Mouse (Mus musculus) small intestine, adult 2 months (tissue): ENCODE data around the gene Wwox. TPM values are rescaled to one million over a fixed set of nuclear protein-coding genes. Genes with fewer than 3 reads are reported as not detected.

Source experiments
- H3K27ac ChIP-seq: fragments of 200-500 bp; 2 replicates; pipeline ENCODE4 v1.5.1; 2012; ENCODE audit warnings: low read depth, low read length, control low read depth, inconsistent platforms; ENCODE audit not compliant: insufficient read depth
- H3K27me3 ChIP-seq: fragments of 200-500 bp; 2 replicates; pipeline ENCODE4 v1.6.1; 2012; ENCODE audit warnings: mild to moderate bottlenecking, moderate library complexity, low read length, inconsistent platforms; ENCODE audit not compliant: control insufficient read depth, insufficient read depth
- H3K36me3 ChIP-seq: fragments of 200-500 bp; 2 replicates; pipeline ENCODE4 v1.6.1; 2012; ENCODE audit warnings: mild to moderate bottlenecking, low read length, control low read depth, inconsistent platforms; ENCODE audit not compliant: control insufficient read depth, insufficient read depth
- H3K4me1 ChIP-seq: fragments of 200-500 bp; 2 replicates; pipeline ENCODE4 v1.6.1; 2012; ENCODE audit warnings: low read length, inconsistent platforms, mixed read lengths; ENCODE audit not compliant: control insufficient read depth, insufficient read depth, insufficient read length
- H3K4me3 ChIP-seq: fragments of 200-500 bp; 2 replicates; pipeline ENCODE4 v1.5.1; 2012; ENCODE audit warnings: low read depth, mild to moderate bottlenecking, control low read depth, inconsistent platforms, low read length, moderate library complexity
- CTCF ChIP-seq: fragments of 200-500 bp; IDR thresholded peaks from 2 replicates; pipeline ENCODE4 v1.5.1; 2012; ENCODE audit warnings: low read depth, mild to moderate bottlenecking, control low read depth, inconsistent platforms, low read length, moderate library complexity, mixed read lengths; ENCODE audit not compliant: insufficient replicate concordance, insufficient read length; ENCODE audit errors: extremely low read depth
- POLR2A ChIP-seq: fragments of 200-500 bp; IDR thresholded peaks from 2 replicates; pipeline ENCODE4 v1.6.1; 2012; ENCODE audit warnings: low read depth, mild to moderate bottlenecking, control low read depth, inconsistent platforms, low read length, moderate library complexity
- WGBS: fragments of 180-500 bp; shearing (Covaris S2); methylation state at CpG from one replicate; pipeline ENCODE4 v1.1.7; 2018; 5-methylcytosine and 5-hydroxymethylcytosine counted together
- polyA plus RNA-seq: library from polyadenylated mRNA; depleted of rRNA; stranded (reverse); fragments of >200 nt; gene quantifications from 2 replicates; pipeline ENCODE4 v1.2.3, GENCODE M21; 2012; rRNA removed

Gene Wwox
- polyA plus RNA-seq, 1 experiment, result 6.0 TPM

DNA sequence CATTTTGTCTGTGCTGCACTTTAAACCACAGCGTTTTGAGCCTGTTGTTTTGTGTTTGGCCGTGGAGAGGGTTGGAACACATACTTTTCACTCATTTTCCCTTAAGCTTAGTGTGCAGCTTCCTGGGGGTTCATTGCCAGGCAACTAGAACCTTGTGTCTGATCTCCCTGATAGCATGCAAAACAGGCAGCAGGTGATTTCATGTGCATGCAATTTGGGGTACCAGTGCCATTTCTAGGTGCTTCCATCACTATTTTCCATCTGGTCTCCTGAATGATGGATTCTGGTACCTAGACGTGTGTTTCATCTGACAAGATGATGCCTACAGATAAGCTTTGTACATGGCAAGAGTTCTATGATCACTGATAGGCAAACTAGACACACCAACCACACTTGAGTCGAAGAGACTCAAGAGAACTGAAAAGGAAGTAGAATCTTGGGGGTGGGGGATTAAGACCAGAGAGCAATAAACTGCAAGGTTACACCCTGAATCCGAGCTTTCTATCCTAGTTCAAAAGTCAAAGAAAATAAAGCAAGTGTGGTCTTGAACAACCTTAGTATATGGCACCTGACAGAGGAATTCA, 951.6 kb downstream of the Wwox start:
- TF ChIP-seq POLR2A (no peak), CTCF (no peak)
- Histone ChIP-seq H3K27ac (no peak overlapping the region), H3K4me1 (no peaks in the 10 kb centered on the region), H3K36me3 (no peaks in the 10 kb centered on the region), H3K4me3 (no peak overlapping the region), H3K27me3 (no peaks in the 10 kb centered on the region)
- WGBS, result 72% methylated on average over 5 of the region's 5 CpGs

GRCm38 (mm10) chr8:115395840-115396239, 956.4 kb downstream of the Wwox start:
- H3K4me1 ChIP-seq, result no peaks in the 10 kb centered on the region; the same call in 1 of the 2 replicates
- WGBS, result 72% methylated on average over 5 of the region's 5 CpGs
- H3K27me3 ChIP-seq, result no peaks in the 10 kb centered on the region
- H3K4me3 ChIP-seq, result no peak overlapping the region
- H3K36me3 ChIP-seq, result no peaks in the 10 kb centered on the region
- peak; percentile 44; the same call in 1 of the 2 replicates for TF ChIP-seq CTCF
- no peak for TF ChIP-seq POLR2A
- H3K27ac ChIP-seq, result no peak overlapping the region

DNA sequence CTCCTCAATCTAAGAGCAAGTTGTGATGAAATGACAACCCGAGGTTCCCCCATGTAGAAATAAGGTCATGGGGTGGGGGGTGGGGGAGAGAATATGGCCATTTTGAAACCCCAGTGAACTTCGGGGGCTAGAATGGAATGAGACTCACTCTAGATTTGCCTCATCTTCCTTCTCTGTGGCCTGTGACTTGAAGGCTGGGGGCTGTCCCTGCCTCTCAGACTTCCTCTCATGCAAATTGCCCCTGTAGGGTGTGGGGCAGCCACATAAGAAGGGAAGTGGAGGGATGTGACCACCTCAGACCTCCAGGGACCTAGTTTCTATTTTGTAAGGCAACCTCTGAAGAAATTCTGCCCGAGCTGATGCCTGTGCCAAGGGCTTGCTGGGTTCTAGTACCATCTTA, 958.5 kb downstream of the Wwox start:
- Histone ChIP-seq H3K27me3 (no peaks in the 10 kb centered on the region), H3K27ac (no peak overlapping the region), H3K4me3 (no peak overlapping the region), H3K4me1 (no peaks in the 10 kb centered on the region; the same call in 1 of the 2 replicates), H3K36me3 (no peaks in the 10 kb centered on the region)
- no peak for TF ChIP-seq CTCF
- TF ChIP-seq POLR2A, result no peak
- 78% methylated on average over 3 of the region's 3 CpGs for WGBS

DNA sequence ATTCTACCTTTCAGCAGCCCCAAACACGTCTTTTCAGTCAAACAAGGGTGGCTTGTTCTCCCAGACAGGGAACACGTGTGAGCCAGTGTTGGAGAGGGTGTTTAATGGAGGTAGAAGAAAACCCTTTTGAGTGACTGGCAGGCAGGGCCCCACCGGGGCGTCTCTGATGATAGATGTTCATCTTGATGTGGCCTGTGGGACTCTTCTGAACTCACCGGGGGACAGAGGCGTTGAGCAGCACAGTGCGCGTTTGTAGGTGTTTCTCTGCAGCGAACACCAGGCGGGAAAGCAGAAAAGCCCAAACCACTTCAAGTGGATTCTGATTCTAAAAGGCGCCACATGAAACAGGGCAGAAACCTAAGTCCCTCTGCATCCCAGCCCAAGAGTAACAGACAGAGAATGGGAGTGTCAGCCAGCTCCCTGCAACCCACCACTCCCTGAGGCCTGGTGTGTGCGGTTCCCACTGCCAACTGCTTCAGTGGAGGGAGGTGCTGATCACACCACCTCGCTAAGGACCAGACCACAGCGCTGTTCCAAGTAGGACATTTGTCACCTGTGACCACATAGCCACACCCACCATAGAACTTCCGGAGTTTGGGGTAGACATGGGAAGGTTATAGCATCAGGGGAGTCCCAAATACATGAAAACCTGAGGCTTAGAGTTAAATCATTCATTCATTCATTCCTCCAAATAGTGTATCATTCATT, 960.7 kb downstream of the Wwox start:
- Histone ChIP-seq H3K36me3 (no peaks in the 10 kb centered on the region), H3K4me1 (no peaks in the 10 kb centered on the region; the same call in 1 of the 2 replicates), H3K4me3 (no peak overlapping the region), H3K27ac (no peak overlapping the region), H3K27me3 (no peaks in the 10 kb centered on the region)
- TF ChIP-seq POLR2A (no peak), CTCF (no peak)
- 73% methylated on average over 15 of the region's 15 CpGs for WGBS

Other genes starting within 250 kb of the Wwox start
- gene Vat1l, start 234.0 kb upstream of the Wwox start, polyA plus RNA-seq, result 0.18 and 0.25 TPM in 2 replicates
- gene Clec3a, start 21.6 kb upstream of the Wwox start, polyA plus RNA-seq, result not detected in 2 replicates